Mouse (Mus musculus): Measurements from ENCODE around the gene Dpp8.
"Not testable (repeated sequence)": the region's sequence is repeated elsewhere in the genome, so short reads cannot be mapped to it uniquely, and the experiment has no call there.

Dpp8 gene

GRCm38 (mm10) chr9:65032269-65033108 lies at the start of gene Dpp8:
Gene Dpp8 (plus strand): TSS chr9:65032414.
- DNase-seq (ENCODE audit: extremely low read depth, low read depth): peak; percentile 82

GRCm38 (mm10) chr9:64985037-64985794 lies 47.0 kb upstream of the Dpp8 start:
- peak; percentile 37 for DNase-seq (ENCODE audit: extremely low read depth, low read depth)

- no peak for DNase-seq (ENCODE audit: extremely low read depth, low read depth)
Observed at GRCm38 (mm10) chr9:64985807-64986206, 46.4 kb upstream of the Dpp8 start.

DNA sequence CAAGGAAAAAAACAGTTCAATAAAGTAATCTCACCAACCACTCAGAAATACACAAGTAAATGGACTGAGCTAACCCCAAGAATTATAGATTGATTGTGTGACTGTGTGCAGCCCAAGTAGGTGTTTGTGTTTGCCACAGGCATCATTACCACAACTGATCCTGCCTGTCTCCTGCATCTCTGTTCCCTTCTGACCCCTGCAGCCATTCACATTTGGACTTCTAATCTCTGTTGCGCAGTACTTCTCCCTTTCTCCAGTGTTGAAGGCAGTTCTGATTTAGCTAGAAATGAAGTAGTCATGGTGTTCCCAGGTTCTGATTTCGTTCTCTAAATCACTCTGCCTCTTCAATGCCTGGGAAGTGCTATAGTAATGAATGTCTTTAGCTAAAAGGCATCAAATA lies 44.6 kb upstream of the Dpp8 start:
- DNase-seq (ENCODE audit: extremely low read depth, low read depth): no peak

GRCm38 (mm10) chr9:64988443-64988842 lies 43.8 kb upstream of the Dpp8 start:
- no peak for DNase-seq (ENCODE audit: extremely low read depth, low read depth)

DNA sequence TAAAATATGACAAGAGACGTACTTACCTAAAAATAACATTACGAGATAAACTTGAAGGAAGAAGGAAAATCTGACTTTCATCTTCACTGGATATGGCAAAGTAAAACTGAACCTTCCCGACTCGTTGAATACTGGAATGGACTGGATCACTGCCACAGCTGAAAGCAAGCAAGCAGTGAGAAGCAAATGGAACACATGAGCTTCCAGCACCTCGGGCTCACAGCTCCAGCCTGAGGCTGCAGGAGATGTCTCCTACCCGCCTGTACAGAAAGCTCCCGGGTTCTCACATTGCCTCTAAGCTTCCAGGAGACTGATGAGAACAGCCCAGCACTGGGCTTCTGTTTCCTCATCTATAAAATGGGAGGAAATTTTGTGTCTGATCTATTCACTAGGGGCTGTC lies 41.9 kb upstream of the Dpp8 start:
- no peak for DNase-seq (ENCODE audit: extremely low read depth, low read depth)

GRCm38 (mm10) chr9:64995464-64995863 lies 36.8 kb upstream of the Dpp8 start:
- not testable (repeated sequence) for DNase-seq (ENCODE audit: extremely low read depth, low read depth)

DNA sequence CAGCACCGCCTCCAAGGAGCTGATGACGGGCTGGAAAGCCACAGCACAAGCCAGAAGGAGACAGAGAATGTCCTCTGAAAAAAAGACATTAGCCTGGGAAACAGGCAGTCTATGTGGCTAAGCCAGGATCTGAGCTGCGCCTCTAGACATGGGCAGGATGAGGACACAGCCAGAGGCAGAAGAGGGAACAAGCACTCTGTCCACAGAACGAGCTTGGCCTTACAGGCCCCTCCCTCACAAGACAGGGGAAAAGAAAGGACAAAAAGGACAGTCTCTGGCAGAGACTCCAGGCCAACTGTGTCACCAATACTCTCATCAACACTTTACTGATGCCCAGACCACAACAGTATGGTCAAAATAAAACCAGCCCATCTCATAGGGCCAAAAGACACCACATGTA lies 30.7 kb upstream of the Dpp8 start:
- DNase-seq (ENCODE audit: extremely low read depth, low read depth): no peak

DNA sequence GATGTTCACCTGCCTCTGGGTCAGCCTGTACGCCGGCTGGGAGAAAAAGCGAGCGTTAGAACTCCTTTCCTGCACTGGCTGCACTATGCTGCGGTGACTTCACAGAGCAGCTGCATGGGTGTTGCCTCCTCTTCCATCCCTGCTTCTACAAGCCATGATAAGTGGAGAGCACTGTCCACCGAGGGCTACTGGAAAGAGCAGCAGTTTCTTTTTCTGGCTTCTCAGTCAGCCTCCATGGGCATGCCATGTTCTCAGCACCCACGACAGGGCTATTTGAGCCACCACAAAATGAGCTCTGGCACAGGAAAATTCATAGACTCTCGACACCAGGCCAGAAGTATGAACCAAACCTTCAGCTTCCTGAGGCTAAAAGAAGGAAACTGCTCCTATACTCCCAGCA lies 26.5 kb upstream of the Dpp8 start:
- no peak for DNase-seq (ENCODE audit: extremely low read depth, low read depth)

DNA sequence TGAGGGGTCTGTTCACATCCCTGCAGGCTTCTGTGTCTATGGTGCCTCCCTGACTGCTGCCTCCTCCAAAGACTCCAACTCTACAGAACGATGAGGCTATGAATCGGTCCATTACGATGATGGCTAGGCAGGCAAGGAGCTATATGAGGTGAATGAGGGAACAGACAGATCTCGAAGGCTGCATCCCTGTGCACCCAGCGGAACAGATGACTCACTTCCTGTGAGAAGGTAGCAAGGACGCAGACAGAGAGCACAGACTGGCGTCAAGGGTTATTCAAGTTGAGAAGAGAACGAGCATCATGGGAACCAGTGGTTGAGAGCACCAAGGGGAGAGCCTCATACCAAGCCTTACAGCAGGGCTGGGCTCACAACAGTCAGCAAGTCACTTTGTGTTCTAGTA lies 21.6 kb upstream of the Dpp8 start:
- no peak for DNase-seq (ENCODE audit: extremely low read depth, low read depth)

GRCm38 (mm10) chr9:65011304-65011703 lies 20.9 kb upstream of the Dpp8 start:
- DNase-seq (ENCODE audit: extremely low read depth, low read depth): no peak

- DNase-seq (ENCODE audit: extremely low read depth, low read depth): no peak
Observed at GRCm38 (mm10) chr9:65015461-65016222, 16.6 kb upstream of the Dpp8 start.

- no peak for DNase-seq (ENCODE audit: extremely low read depth, low read depth)
Observed at GRCm38 (mm10) chr9:65016241-65016977, 15.8 kb upstream of the Dpp8 start.

DNA sequence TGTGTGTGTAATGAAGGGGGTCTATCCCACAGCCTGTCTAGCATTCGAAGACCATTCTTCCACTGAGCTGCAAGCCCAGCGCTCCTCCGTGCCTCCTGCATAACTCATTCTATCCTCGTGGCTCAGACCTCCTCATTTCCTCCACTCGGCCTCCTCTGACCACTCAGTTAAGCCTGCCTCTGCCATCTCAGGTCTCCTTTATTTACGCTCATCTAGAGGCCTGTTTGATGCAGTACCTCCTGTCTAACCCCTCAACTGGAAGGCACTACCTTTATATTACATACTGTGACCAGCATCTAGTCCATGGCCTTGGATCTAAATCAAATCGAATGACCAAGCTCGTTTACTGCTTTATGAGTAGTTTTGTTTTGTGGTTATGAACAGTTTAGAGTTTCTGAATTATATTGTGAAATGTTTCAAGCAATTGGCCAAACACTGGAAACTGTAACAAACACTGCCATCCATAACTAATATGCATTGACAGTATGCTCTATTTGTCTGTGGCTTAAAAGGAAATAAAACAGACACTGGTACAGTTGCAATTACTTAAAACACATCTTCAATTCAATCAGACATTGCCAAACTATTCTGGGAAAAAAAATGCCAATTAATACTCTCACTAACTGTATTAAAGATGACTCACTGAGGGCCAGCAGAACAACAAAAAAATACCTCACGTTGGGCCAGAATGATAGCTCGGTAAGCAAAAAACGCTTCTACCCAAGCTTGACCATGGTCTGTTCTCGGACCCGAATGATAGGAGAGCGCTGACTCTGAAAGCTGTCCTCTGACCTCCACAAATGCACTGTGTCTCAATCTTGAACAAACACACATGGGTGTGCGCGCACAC lies 15.0 kb upstream of the Dpp8 start:
- no peak for DNase-seq (ENCODE audit: extremely low read depth, low read depth)

DNA sequence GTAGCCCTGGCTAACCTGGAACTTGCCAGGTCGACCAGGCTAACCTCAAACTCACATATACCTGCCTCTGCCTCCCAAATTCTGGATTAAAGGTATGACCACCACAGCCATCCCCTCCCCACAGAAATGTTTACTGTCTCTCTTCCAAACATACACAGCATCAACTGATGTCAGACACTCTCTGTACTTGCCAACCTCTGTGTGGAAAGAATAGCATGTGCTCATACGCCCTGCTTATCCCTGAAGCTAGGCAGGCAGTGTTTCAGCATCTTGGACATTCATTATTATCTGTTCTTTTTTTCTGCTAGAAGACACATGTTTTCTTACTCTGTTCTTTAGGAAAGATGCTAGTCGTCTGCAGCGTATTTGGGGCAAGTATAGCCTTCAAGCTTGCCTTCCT lies 14.3 kb upstream of the Dpp8 start:
- no peak for DNase-seq (ENCODE audit: extremely low read depth, low read depth)

- DNase-seq (ENCODE audit: extremely low read depth, low read depth): no peak
Observed at GRCm38 (mm10) chr9:65018588-65019121, 13.6 kb upstream of the Dpp8 start.

GRCm38 (mm10) chr9:65019146-65019545 lies 13.1 kb upstream of the Dpp8 start:
- no peak for DNase-seq (ENCODE audit: extremely low read depth, low read depth)

GRCm38 (mm10) chr9:65020128-65020527 lies 12.1 kb upstream of the Dpp8 start:
- DNase-seq (ENCODE audit: extremely low read depth, low read depth): no peak

DNA sequence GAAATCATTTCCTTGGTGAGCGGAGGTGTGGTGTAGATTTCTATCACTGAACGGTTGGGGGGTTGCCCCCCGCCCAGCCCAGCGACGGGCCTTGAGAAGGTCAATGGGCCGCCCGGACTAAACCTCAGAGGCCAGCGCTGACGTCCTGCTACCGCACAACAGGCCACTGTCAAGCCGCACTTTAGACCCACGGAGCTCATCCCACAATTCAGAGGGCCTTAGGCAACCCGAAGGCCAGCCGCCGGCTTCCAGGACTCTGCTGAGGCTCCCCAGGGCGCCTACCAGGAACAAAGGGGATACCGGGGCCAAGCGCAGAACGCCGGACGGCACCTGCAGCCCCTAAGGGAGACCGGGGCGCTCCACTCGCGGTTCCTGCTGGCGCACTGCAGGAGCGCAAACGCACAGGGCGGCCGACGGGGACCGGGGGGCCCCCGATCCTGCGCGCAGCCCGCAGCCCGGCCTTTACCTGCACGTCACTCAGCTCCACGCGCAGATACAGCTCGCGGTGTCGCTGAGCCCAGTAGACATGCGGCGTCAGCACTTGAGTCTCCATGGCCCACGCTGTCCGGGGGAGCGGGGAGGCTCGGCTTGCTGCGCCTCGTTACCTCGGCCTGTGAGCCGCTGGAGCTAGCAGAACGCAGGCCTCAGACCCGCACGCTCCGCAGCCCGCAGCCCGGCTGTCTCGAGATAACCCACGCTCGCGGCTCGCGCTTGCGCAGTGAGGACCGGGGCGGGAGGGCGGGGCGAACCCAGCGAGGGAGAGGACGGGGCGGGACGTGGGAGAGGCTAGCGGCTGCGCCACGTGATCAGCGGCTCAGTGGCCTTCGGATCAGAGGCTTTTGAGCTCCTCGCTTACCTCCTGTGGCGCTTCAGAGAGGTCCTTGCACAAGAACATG lies 11.0 kb upstream of the Dpp8 start, which contains the start of gene Hacd3:
Gene Hacd3 (minus strand): TSS at position 703 of the 896 bp plus-strand sequence.
- no peak for DNase-seq (ENCODE audit: extremely low read depth, low read depth)
